Mouse (Mus musculus): ENCODE measurements around the gene Tiprl. TPM values are rescaled to one million over a fixed set of nuclear protein-coding genes. Genes with fewer than 3 reads are reported as not detected.

The Tiprl gene
- polyA plus RNA-seq, 1 experiment from 2014 or later = 147 TPM

DNA sequence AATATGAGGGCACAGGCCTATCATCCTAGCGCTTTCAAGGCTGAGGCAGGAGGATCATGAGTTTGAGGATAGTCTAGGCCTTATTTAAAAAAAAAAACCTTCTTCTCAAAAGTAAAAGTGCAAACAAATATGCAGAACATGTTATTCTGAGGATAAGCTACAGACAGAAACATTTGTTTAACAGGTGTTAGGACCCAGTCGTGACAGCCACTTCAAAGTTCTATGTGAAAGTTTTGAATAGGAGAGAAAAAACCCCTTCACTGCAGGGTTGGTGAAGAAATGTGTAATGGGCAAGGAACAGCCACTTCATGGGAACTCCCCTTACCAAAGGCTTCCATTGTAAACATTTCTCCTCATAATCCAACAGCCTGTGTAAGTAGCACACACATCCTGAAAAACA lies 13.8 kb upstream of the Tiprl start:
- no peak for ATAC-seq
- Histone ChIP-seq H3K9me3 (ENCODE audit: control insufficient read depth, low read length) (no peaks in the 10 kb centered on the region), H3K36me3 (ENCODE audit: control insufficient read depth, insufficient read depth, low read length) (no peaks in the 10 kb centered on the region), H3K9ac (ENCODE audit: low read depth, low read length) (no peak overlapping the region), H3K27ac (ENCODE audit: low read depth, low read length) (no peak overlapping the region), H3K4me2 (ENCODE audit: low read length) (no peak overlapping the region), H3K4me1 (ENCODE audit: control insufficient read depth, insufficient read depth, low read depth, low read length) (no peaks in the 10 kb centered on the region), H3K4me3 (ENCODE audit: low read length) (no peak overlapping the region), H3K27me3 (replicated peaks; ENCODE audit: control insufficient read depth, insufficient read depth, low read length) (no peaks in the 10 kb centered on the region)
- WGBS = 81% methylated on average over 2 of the region's 2 CpGs

GRCm38 (mm10) chr1:165248842-165249241 lies 12.0 kb upstream of the Tiprl start:
- no peaks in the 10 kb centered on the region for H3K36me3 ChIP-seq (ENCODE audit: control insufficient read depth, insufficient read depth, low read length)
- no peak overlapping the region for H3K4me2 ChIP-seq (ENCODE audit: low read length)
- H3K4me3 ChIP-seq (ENCODE audit: low read length) = no peak overlapping the region
- 67% methylated on average over 4 of the region's 4 CpGs for WGBS
- H3K9me3 ChIP-seq (ENCODE audit: control insufficient read depth, low read length) = no peaks in the 10 kb centered on the region
- H3K27me3 ChIP-seq (replicated peaks; ENCODE audit: control insufficient read depth, insufficient read depth, low read length) = no peaks in the 10 kb centered on the region
- ATAC-seq = no peak
- H3K27ac ChIP-seq (ENCODE audit: low read depth, low read length) = no peak overlapping the region
- no peaks in the 10 kb centered on the region for H3K4me1 ChIP-seq (ENCODE audit: control insufficient read depth, insufficient read depth, low read depth, low read length)
- no peak overlapping the region for H3K9ac ChIP-seq (ENCODE audit: low read depth, low read length)

DNA sequence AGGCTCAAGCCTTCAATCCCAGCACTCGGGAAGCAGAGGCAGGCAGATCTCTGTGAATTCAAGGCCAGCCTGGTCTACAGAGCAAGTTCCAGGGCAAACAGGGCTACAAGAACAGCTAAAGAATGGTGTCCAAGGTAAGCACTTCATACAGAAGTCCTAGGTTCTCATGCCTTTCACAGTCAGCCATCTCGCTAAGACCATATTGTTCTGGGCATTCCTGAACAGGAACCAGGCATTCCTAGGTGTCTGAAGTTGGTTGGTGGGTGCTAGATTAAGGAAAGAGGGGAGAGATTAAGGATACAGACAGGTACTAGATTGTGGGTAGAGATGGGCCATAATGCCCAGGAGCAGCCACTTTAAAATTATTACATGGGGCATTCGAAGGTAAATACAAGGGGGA lies 11.0 kb upstream of the Tiprl start:
- H3K36me3 ChIP-seq (ENCODE audit: control insufficient read depth, insufficient read depth, low read length) = no peaks in the 10 kb centered on the region
- no peaks in the 10 kb centered on the region for H3K4me1 ChIP-seq (ENCODE audit: control insufficient read depth, insufficient read depth, low read depth, low read length)
- ATAC-seq = no peak
- WGBS = 84% methylated on average over 3 of the region's 3 CpGs
- no peak overlapping the region for H3K9ac ChIP-seq (ENCODE audit: low read depth, low read length)
- H3K9me3 ChIP-seq (ENCODE audit: control insufficient read depth, low read length) = no peaks in the 10 kb centered on the region
- H3K4me2 ChIP-seq (ENCODE audit: low read length) = no peak overlapping the region
- H3K4me3 ChIP-seq (ENCODE audit: low read length) = no peak overlapping the region
- H3K27me3 ChIP-seq (replicated peaks; ENCODE audit: control insufficient read depth, insufficient read depth, low read length) = no peaks in the 10 kb centered on the region
- H3K27ac ChIP-seq (ENCODE audit: low read depth, low read length) = no peak overlapping the region

DNA sequence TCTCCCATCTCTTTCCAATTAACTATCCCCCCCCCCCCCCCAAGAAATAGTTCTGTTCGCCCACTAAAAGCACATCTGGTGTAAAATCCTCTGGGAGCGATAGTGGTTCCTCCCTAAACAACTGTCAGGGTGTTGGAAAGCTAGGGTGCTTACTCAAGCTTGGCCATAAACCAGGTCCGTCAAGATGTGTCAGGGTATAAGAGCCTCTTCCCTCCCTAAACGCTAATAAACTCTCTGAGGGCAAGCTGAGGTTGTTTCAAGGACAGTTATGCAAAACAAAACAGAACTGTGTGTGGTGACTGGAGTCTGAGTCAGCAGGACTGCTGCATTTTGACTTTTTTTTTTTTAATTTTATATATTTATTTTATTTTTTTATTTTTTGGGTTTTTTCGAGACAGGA lies 10.3 kb upstream of the Tiprl start:
- Histone ChIP-seq H3K4me3 (ENCODE audit: low read length) (no peak overlapping the region), H3K27me3 (replicated peaks; ENCODE audit: control insufficient read depth, insufficient read depth, low read length) (no peaks in the 10 kb centered on the region), H3K36me3 (ENCODE audit: control insufficient read depth, insufficient read depth, low read length) (no peaks in the 10 kb centered on the region), H3K4me2 (ENCODE audit: low read length) (no peak overlapping the region), H3K9me3 (ENCODE audit: control insufficient read depth, low read length) (no peaks in the 10 kb centered on the region), H3K27ac (ENCODE audit: low read depth, low read length) (no peak overlapping the region), H3K9ac (ENCODE audit: low read depth, low read length) (no peak overlapping the region), H3K4me1 (ENCODE audit: control insufficient read depth, insufficient read depth, low read depth, low read length) (no peaks in the 10 kb centered on the region)
- WGBS = 80% methylated on average over 5 of the region's 5 CpGs
- ATAC-seq = no peak

- Histone ChIP-seq H3K4me2 (ENCODE audit: low read length) (no peak overlapping the region), H3K4me3 (ENCODE audit: low read length) (no peak overlapping the region), H3K9ac (ENCODE audit: low read depth, low read length) (no peak overlapping the region), H3K27ac (ENCODE audit: low read depth, low read length) (no peak overlapping the region), H3K4me1 (ENCODE audit: control insufficient read depth, insufficient read depth, low read depth, low read length) (no peaks in the 10 kb centered on the region), H3K36me3 (ENCODE audit: control insufficient read depth, insufficient read depth, low read length) (no peaks in the 10 kb centered on the region), H3K27me3 (replicated peaks; ENCODE audit: control insufficient read depth, insufficient read depth, low read length) (no peaks in the 10 kb centered on the region), H3K9me3 (ENCODE audit: control insufficient read depth, low read length) (no peaks in the 10 kb centered on the region)
- no peak for ATAC-seq
- WGBS = 79% methylated on average over 5 of the region's 5 CpGs
Observed at GRCm38 (mm10) chr1:165246587-165246986, 9.8 kb upstream of the Tiprl start.

- Histone ChIP-seq H3K4me3 (ENCODE audit: low read length) (peak overlapping the region; percentile 68), H3K9ac (ENCODE audit: low read depth, low read length) (peak overlapping the region; percentile 80), H3K36me3 (ENCODE audit: control insufficient read depth, insufficient read depth, low read length) (no peaks in the 10 kb centered on the region), H3K4me2 (ENCODE audit: low read length) (peak overlapping the region; percentile 72), H3K9me3 (ENCODE audit: control insufficient read depth, low read length) (no peaks in the 10 kb centered on the region), H3K27me3 (replicated peaks; ENCODE audit: control insufficient read depth, insufficient read depth, low read length) (no peaks in the 10 kb centered on the region), H3K27ac (ENCODE audit: low read depth, low read length) (peak overlapping the region; percentile 90), H3K4me1 (ENCODE audit: control insufficient read depth, insufficient read depth, low read depth, low read length) (peaks cover 14% of the 10 kb centered on the region)
- no peak for ATAC-seq
- 13% methylated on average over 10 of the region's 10 CpGs for WGBS
Observed at GRCm38 (mm10) chr1:165235846-165236245, 950 bp downstream of the Tiprl start.

DNA sequence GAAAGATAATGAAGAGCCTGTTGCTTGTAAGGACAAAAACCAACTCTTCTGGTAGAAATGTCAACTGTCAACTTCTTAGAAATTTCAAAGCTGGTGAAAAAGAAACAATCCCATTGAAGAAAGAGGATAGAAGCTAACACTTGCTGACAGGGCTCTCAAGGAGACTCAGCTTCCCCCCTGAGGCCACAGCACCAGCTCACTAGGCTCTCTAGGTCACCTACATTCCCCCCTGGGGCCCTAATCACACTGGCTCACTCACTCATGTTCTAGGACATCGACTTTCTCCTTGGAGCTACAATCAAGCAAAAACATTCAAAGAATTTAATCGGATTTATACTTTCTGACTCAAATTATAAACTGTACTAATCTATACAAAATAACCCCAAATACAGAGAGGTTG lies 3.0 kb downstream of the Tiprl start:
- Histone ChIP-seq H3K36me3 (ENCODE audit: control insufficient read depth, insufficient read depth, low read length) (no peaks in the 10 kb centered on the region), H3K27me3 (replicated peaks; ENCODE audit: control insufficient read depth, insufficient read depth, low read length) (no peaks in the 10 kb centered on the region), H3K27ac (ENCODE audit: low read depth, low read length) (no peak overlapping the region), H3K4me3 (ENCODE audit: low read length) (no peak overlapping the region), H3K4me1 (ENCODE audit: control insufficient read depth, insufficient read depth, low read depth, low read length) (peaks cover 14% of the 10 kb centered on the region), H3K9me3 (ENCODE audit: control insufficient read depth, low read length) (no peaks in the 10 kb centered on the region), H3K4me2 (ENCODE audit: low read length) (no peak overlapping the region), H3K9ac (ENCODE audit: low read depth, low read length) (no peak overlapping the region)
- WGBS = 78% methylated on average over 2 of the region's 2 CpGs
- no peak for ATAC-seq

GRCm38 (mm10) chr1:165230691-165231090 lies 6.1 kb downstream of the Tiprl start:
- no peaks in the 10 kb centered on the region for H3K36me3 ChIP-seq (ENCODE audit: control insufficient read depth, insufficient read depth, low read length)
- H3K4me3 ChIP-seq (ENCODE audit: low read length) = no peak overlapping the region
- peaks cover 9% of the 10 kb centered on the region for H3K4me1 ChIP-seq (ENCODE audit: control insufficient read depth, insufficient read depth, low read depth, low read length)
- no peak overlapping the region for H3K27ac ChIP-seq (ENCODE audit: low read depth, low read length)
- no peaks in the 10 kb centered on the region for H3K27me3 ChIP-seq (replicated peaks; ENCODE audit: control insufficient read depth, insufficient read depth, low read length)
- no peaks in the 10 kb centered on the region for H3K9me3 ChIP-seq (ENCODE audit: control insufficient read depth, low read length)
- 99% methylated on average over 4 of the region's 4 CpGs for WGBS
- H3K4me2 ChIP-seq (ENCODE audit: low read length) = no peak overlapping the region
- ATAC-seq = no peak
- H3K9ac ChIP-seq (ENCODE audit: low read depth, low read length) = no peak overlapping the region

DNA sequence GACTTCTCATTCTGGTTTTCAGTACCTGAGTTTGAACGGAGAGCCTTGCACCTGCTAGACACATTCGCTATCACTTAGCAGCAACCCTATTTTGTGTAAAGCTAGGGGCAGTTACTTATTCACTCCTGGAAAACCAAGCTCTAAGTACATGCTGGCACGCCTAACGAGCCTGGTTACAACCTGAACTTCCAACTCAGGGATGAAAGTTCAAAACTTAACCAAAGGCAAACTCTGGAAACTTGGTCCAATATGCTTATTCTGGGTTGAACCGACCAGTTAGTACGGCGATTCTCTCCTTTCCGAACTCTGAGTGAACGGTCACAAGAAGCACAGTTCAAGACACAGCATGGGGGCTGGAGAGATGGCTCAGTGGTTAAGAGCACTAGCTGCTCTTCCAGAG lies 7.2 kb downstream of the Tiprl start:
- no peak overlapping the region for H3K4me3 ChIP-seq (ENCODE audit: low read length)
- no peak overlapping the region for H3K4me2 ChIP-seq (ENCODE audit: low read length)
- H3K9me3 ChIP-seq (ENCODE audit: control insufficient read depth, low read length) = no peaks in the 10 kb centered on the region
- ATAC-seq = no peak
- H3K27ac ChIP-seq (ENCODE audit: low read depth, low read length) = no peak overlapping the region
- 96% methylated on average over 9 of the region's 9 CpGs for WGBS
- peaks cover 2% of the 10 kb centered on the region; the same call in 1 of the 2 replicates for H3K4me1 ChIP-seq (ENCODE audit: control insufficient read depth, insufficient read depth, low read depth, low read length)
- H3K36me3 ChIP-seq (ENCODE audit: control insufficient read depth, insufficient read depth, low read length) = no peaks in the 10 kb centered on the region; the same call in 1 of the 2 replicates
- no peak overlapping the region for H3K9ac ChIP-seq (ENCODE audit: low read depth, low read length)
- no peaks in the 10 kb centered on the region for H3K27me3 ChIP-seq (replicated peaks; ENCODE audit: control insufficient read depth, insufficient read depth, low read length)

- Histone ChIP-seq H3K36me3 (ENCODE audit: control insufficient read depth, insufficient read depth, low read length) (peaks cover 29% of the 10 kb centered on the region), H3K27ac (ENCODE audit: low read depth, low read length) (no peak overlapping the region), H3K9ac (ENCODE audit: low read depth, low read length) (no peak overlapping the region), H3K4me2 (ENCODE audit: low read length) (no peak overlapping the region), H3K27me3 (replicated peaks; ENCODE audit: control insufficient read depth, insufficient read depth, low read length) (no peaks in the 10 kb centered on the region), H3K4me1 (ENCODE audit: control insufficient read depth, insufficient read depth, low read depth, low read length) (no peaks in the 10 kb centered on the region), H3K4me3 (ENCODE audit: low read length) (no peak overlapping the region), H3K9me3 (ENCODE audit: control insufficient read depth, low read length) (no peaks in the 10 kb centered on the region)
- 88% methylated on average over 2 of the region's 2 CpGs for WGBS
- ATAC-seq = no peak
Observed at GRCm38 (mm10) chr1:165217023-165217589, 19.7 kb downstream of the Tiprl start.

All from hindbrain, embryonic 16.5 days (tissue).